Mouse (Mus musculus) ES-E14 (cell line): ENCODE results near the gene Pkd1.

Experiments used
- HCFC1 ChIP-seq: IDR thresholded peaks from 2 replicates; pipeline ENCODE4 v1.6.1; 2012; ENCODE audit warnings: low read length, inconsistent platforms, borderline replicate concordance; ENCODE audit not compliant: insufficient read depth
- MAFK ChIP-seq: IDR thresholded peaks from 2 replicates; pipeline ENCODE4 v1.6.1; 2014; ENCODE audit warnings: mild to moderate bottlenecking, low read depth, low read length, inconsistent platforms; ENCODE audit not compliant: insufficient read depth
- ZC3H11A ChIP-seq: IDR thresholded peaks from 2 replicates; pipeline ENCODE4 v1.6.1; 2012; ENCODE audit warnings: low read depth, mild to moderate bottlenecking, inconsistent platforms, low read length, borderline replicate concordance

DNA sequence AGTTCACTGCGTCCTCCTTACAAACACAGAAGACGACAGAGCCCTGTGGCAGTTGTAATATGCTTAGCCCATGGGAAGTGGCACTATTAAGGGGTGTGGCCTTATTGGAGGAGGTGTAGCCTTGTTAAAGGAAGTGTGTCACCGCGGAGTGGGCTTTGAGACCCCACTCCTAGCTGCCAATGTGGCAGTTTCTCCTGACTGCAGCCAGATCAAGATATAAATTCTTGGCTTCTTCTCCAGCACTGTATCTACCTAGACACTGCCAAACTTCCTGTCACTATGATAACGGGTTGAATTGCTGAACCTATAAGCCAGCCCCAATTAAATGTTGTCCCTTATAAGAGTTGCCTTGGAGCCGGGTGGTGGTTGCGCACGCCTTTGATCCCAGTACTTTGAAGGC lies 75.8 kb downstream of the Pkd1 start:
- TF ChIP-seq MAFK (no peak), ZC3H11A (no peak), HCFC1 (no peak)
